Mouse (Mus musculus): ENCODE data around the gene Arl6ip4. TPM values are rescaled to one million over a fixed set of nuclear protein-coding genes. Genes with fewer than 3 reads are reported as not detected.

Arl6ip4 gene
- polyA plus RNA-seq, 1 experiment, result 31.5 TPM

GRCm38 (mm10) chr5:124155943-124156342 lies 40.1 kb downstream of the Arl6ip4 start:
- H3K27ac ChIP-seq (ENCODE audit: insufficient read depth, low read depth, low read length), result no peak overlapping the region
- H3K27me3 ChIP-seq (replicated peaks; ENCODE audit: control insufficient read depth, insufficient read depth, low read length), result no peaks in the 10 kb centered on the region
- DNase-seq, result no peak
- WGBS, result 79% methylated on average over 5 of the region's 5 CpGs
- no peaks in the 10 kb centered on the region for H3K36me3 ChIP-seq (ENCODE audit: control insufficient read depth, insufficient read depth, low read length)
- no peak for TF ChIP-seq POLR2A (IDR thresholded peaks at IDR 0.05; ENCODE audit: low read depth, low read length)
- TF ChIP-seq CTCF (conservative IDR thresholded peaks at IDR 0.05; ENCODE audit: insufficient read depth, insufficient read length, low read depth, low read length), result no peak
- no peak overlapping the region for H3K4me3 ChIP-seq (ENCODE audit: insufficient read depth, low read depth, low read length)
- no peaks in the 10 kb centered on the region for H3K4me1 ChIP-seq (ENCODE audit: control insufficient read depth, insufficient read depth, low read length)

GRCm38 (mm10) chr5:124158305-124158704 lies 42.4 kb downstream of the Arl6ip4 start:
- Histone ChIP-seq H3K27ac (ENCODE audit: insufficient read depth, low read depth, low read length) (no peak overlapping the region), H3K4me1 (ENCODE audit: control insufficient read depth, insufficient read depth, low read length) (no peaks in the 10 kb centered on the region), H3K36me3 (ENCODE audit: control insufficient read depth, insufficient read depth, low read length) (no peaks in the 10 kb centered on the region), H3K27me3 (replicated peaks; ENCODE audit: control insufficient read depth, insufficient read depth, low read length) (no peaks in the 10 kb centered on the region), H3K4me3 (ENCODE audit: insufficient read depth, low read depth, low read length) (no peak overlapping the region)
- 71% methylated on average over 4 of the region's 4 CpGs for WGBS
- TF ChIP-seq CTCF (conservative IDR thresholded peaks at IDR 0.05; ENCODE audit: insufficient read depth, insufficient read length, low read depth, low read length), result no peak
- no peak for TF ChIP-seq POLR2A (IDR thresholded peaks at IDR 0.05; ENCODE audit: low read depth, low read length)
- no peak for DNase-seq

- WGBS, result 64% methylated on average over 7 of the region's 7 CpGs
- H3K36me3 ChIP-seq (ENCODE audit: control insufficient read depth, insufficient read depth, low read length), result no peaks in the 10 kb centered on the region
- no peak overlapping the region for H3K4me3 ChIP-seq (ENCODE audit: insufficient read depth, low read depth, low read length)
- H3K27ac ChIP-seq (ENCODE audit: insufficient read depth, low read depth, low read length), result no peak overlapping the region
- DNase-seq, result no peak
- no peak for TF ChIP-seq CTCF (conservative IDR thresholded peaks at IDR 0.05; ENCODE audit: insufficient read depth, insufficient read length, low read depth, low read length)
- TF ChIP-seq POLR2A (IDR thresholded peaks at IDR 0.05; ENCODE audit: low read depth, low read length), result no peak
- no peaks in the 10 kb centered on the region for H3K4me1 ChIP-seq (ENCODE audit: control insufficient read depth, insufficient read depth, low read length)
- no peaks in the 10 kb centered on the region for H3K27me3 ChIP-seq (replicated peaks; ENCODE audit: control insufficient read depth, insufficient read depth, low read length)
These were observed 43.6 kb downstream of the Arl6ip4 start for GRCm38 (mm10) chr5:124159453-124159852.

GRCm38 (mm10) chr5:124161831-124162230 lies 45.9 kb downstream of the Arl6ip4 start:
- WGBS, result 71% methylated on average over 10 of the region's 10 CpGs
- H3K27me3 ChIP-seq (replicated peaks; ENCODE audit: control insufficient read depth, insufficient read depth, low read length), result no peaks in the 10 kb centered on the region
- H3K4me3 ChIP-seq (ENCODE audit: insufficient read depth, low read depth, low read length), result no peak overlapping the region
- no peaks in the 10 kb centered on the region for H3K36me3 ChIP-seq (ENCODE audit: control insufficient read depth, insufficient read depth, low read length)
- no peak overlapping the region for H3K27ac ChIP-seq (ENCODE audit: insufficient read depth, low read depth, low read length)
- TF ChIP-seq CTCF (conservative IDR thresholded peaks at IDR 0.05; ENCODE audit: insufficient read depth, insufficient read length, low read depth, low read length) (no peak), POLR2A (IDR thresholded peaks at IDR 0.05; ENCODE audit: low read depth, low read length) (no peak)
- H3K4me1 ChIP-seq (ENCODE audit: control insufficient read depth, insufficient read depth, low read length), result no peaks in the 10 kb centered on the region
- DNase-seq, result no peak

DNA sequence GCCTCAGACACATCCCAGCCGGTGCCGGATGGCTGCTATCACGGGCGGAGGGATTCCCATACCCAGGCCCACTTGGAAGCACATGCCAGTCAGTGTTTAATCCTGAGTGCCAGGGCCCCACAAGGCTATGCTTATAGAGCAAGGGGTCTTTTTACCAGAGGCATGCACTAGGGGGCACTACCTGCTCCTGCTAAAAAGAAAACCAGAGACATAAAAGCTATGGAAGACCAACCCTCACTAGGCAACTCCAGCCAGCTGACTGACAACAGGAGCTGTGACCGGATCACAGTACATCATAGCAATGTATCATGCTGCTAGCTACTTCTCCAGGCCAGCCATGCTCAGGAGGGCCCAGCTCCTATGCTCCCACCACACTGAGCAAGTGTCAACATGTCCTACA lies 46.7 kb downstream of the Arl6ip4 start:
- no peak overlapping the region for H3K27ac ChIP-seq (ENCODE audit: insufficient read depth, low read depth, low read length)
- peak; percentile 82 for DNase-seq
- H3K4me1 ChIP-seq (ENCODE audit: control insufficient read depth, insufficient read depth, low read length), result no peaks in the 10 kb centered on the region

GRCm38 (mm10) chr5:124163445-124163844 lies 47.6 kb downstream of the Arl6ip4 start:
- Histone ChIP-seq H3K36me3 (ENCODE audit: control insufficient read depth, insufficient read depth, low read length) (no peaks in the 10 kb centered on the region), H3K27me3 (replicated peaks; ENCODE audit: control insufficient read depth, insufficient read depth, low read length) (no peaks in the 10 kb centered on the region), H3K27ac (ENCODE audit: insufficient read depth, low read depth, low read length) (no peak overlapping the region), H3K4me1 (ENCODE audit: control insufficient read depth, insufficient read depth, low read length) (no peaks in the 10 kb centered on the region), H3K4me3 (ENCODE audit: insufficient read depth, low read depth, low read length) (no peak overlapping the region)
- DNase-seq, result no peak
- 78% methylated on average over 11 of the region's 11 CpGs for WGBS
- TF ChIP-seq CTCF (conservative IDR thresholded peaks at IDR 0.05; ENCODE audit: insufficient read depth, insufficient read length, low read depth, low read length), result no peak
- no peak for TF ChIP-seq POLR2A (IDR thresholded peaks at IDR 0.05; ENCODE audit: low read depth, low read length)

More for the DNA sequence above, 46.7 kb downstream of the Arl6ip4 start:
- H3K4me3 ChIP-seq (ENCODE audit: insufficient read depth, low read depth, low read length), result no peak overlapping the region
- no peaks in the 10 kb centered on the region for H3K36me3 ChIP-seq (ENCODE audit: control insufficient read depth, insufficient read depth, low read length)
- 57% methylated on average over 5 of the region's 5 CpGs for WGBS
- H3K27me3 ChIP-seq (replicated peaks; ENCODE audit: control insufficient read depth, insufficient read depth, low read length), result no peaks in the 10 kb centered on the region
- TF ChIP-seq CTCF (conservative IDR thresholded peaks at IDR 0.05; ENCODE audit: insufficient read depth, insufficient read length, low read depth, low read length) (peak; percentile 59), POLR2A (IDR thresholded peaks at IDR 0.05; ENCODE audit: low read depth, low read length) (no peak)

- no peak overlapping the region for H3K4me3 ChIP-seq (ENCODE audit: insufficient read depth, low read depth, low read length)
- 59% methylated on average over 15 of the region's 15 CpGs for WGBS
- no peak overlapping the region for H3K27ac ChIP-seq (ENCODE audit: insufficient read depth, low read depth, low read length)
- no peaks in the 10 kb centered on the region for H3K4me1 ChIP-seq (ENCODE audit: control insufficient read depth, insufficient read depth, low read length)
- no peaks in the 10 kb centered on the region for H3K27me3 ChIP-seq (replicated peaks; ENCODE audit: control insufficient read depth, insufficient read depth, low read length)
- H3K36me3 ChIP-seq (ENCODE audit: control insufficient read depth, insufficient read depth, low read length), result no peaks in the 10 kb centered on the region
- TF ChIP-seq CTCF (conservative IDR thresholded peaks at IDR 0.05; ENCODE audit: insufficient read depth, insufficient read length, low read depth, low read length) (no peak), POLR2A (IDR thresholded peaks at IDR 0.05; ENCODE audit: low read depth, low read length) (no peak)
- no peak for DNase-seq
These were observed 50.0 kb downstream of the Arl6ip4 start for GRCm38 (mm10) chr5:124165622-124166570.
